Mouse (Mus musculus) midbrain, embryonic 11.5 days (tissue): ENCODE data around the gene Apol8. TPM values are rescaled to one million over a fixed set of nuclear protein-coding genes. Genes with fewer than 3 reads are reported as not detected.

ENCODE experiments used
- ATAC-seq: fragments of 200-750 bp; cut with Nextera tagmentation; 2 replicates; pipeline ENCODE4 v1.8.0; 2017; ENCODE audit warnings: moderate TSS enrichment, moderate library complexity; ENCODE audit not compliant: low FRiP score
- DNase-seq: peaks from one replicate; pipeline ENCODE4 v3.0.0; 2015; ENCODE audit warnings: low spot score; ENCODE audit errors: missing footprints
- H3K27ac ChIP-seq: fragments of 300-500 bp; sonication (generic); 2 replicates; pipeline ENCODE4 v1.5.1; 2014; ENCODE audit warnings: low read depth, low read length
- H3K27me3 ChIP-seq: fragments of 300-500 bp; sonication (generic); 2 replicates; pipeline ENCODE4 v1.6.1; 2014; ENCODE audit warnings: mild to moderate bottlenecking, low read length, moderate library complexity, mixed read lengths; ENCODE audit not compliant: control insufficient read depth, insufficient read depth
- H3K36me3 ChIP-seq: fragments of 300-500 bp; sonication (generic); 2 replicates; pipeline ENCODE4 v1.6.1; 2014; ENCODE audit warnings: mild to moderate bottlenecking, low read length, moderate library complexity, mixed read lengths; ENCODE audit not compliant: control insufficient read depth, insufficient read depth
- H3K4me1 ChIP-seq: fragments of 300-500 bp; sonication (generic); 2 replicates; pipeline ENCODE4 v1.6.1; 2014; ENCODE audit warnings: low read length; ENCODE audit not compliant: control insufficient read depth, insufficient read depth
- H3K4me2 ChIP-seq: fragments of 300-500 bp; sonication (generic); 2 replicates; pipeline ENCODE4 v1.6.1; 2014; ENCODE audit warnings: mild to moderate bottlenecking, moderate library complexity
- H3K4me3 ChIP-seq: fragments of 300-500 bp; sonication (generic); 2 replicates; pipeline ENCODE4 v1.5.1; 2014; ENCODE audit warnings: low read depth, low read length
- H3K9ac ChIP-seq: fragments of 300-500 bp; sonication (generic); 2 replicates; pipeline ENCODE4 v1.6.1; 2014; ENCODE audit warnings: low read length
- H3K9me3 ChIP-seq: fragments of 300-500 bp; sonication (generic); 2 replicates; pipeline ENCODE4 v1.6.1; 2016; ENCODE audit warnings: low read length; ENCODE audit not compliant: control insufficient read depth
- WGBS: fragments of 180-500 bp; shearing (Covaris S2); extraction: QIAGEN DNeasy Blood & Tissue Kit; methylation state at CpG from one replicate; pipeline ENCODE4 v1.1.7; 2014; 5-methylcytosine and 5-hydroxymethylcytosine counted together
- polyA plus RNA-seq: library from polyadenylated mRNA; unstranded; fragments of >200 nt; fragmentation: Nextera tagmentation; extraction: Ambion mirVana; gene quantifications from 2 replicates; pipeline ENCODE4 v1.2.1, GENCODE M21; 2014

The Apol8 gene
- 0.11 and 0.34 TPM in 2 replicates for polyA plus RNA-seq

- DNase-seq = peak; percentile 95
- Histone ChIP-seq H3K27ac (no peak within 1 kb of the TSS), H3K36me3 (peaks cover 4% of the 10 kb centered on the region; the same call in 1 of the 2 replicates), H3K9me3 (no peaks in the 10 kb centered on the region), H3K4me2 (no peak within 1 kb of the TSS), H3K4me3 (no peak within 1 kb of the TSS), H3K9ac (no peak within 1 kb of the TSS), H3K27me3 (no peaks in the 10 kb centered on the region), H3K4me1 (no peaks in the 10 kb centered on the region)
- no peak for ATAC-seq
- 8% methylated on average over 9 of the region's 9 CpGs for WGBS
Measured at GRCm38 (mm10) chr15:77756848-77757247, at the start of gene Apol8. Apol8 (minus strand) TSS chr15:77757003.

GRCm38 (mm10) chr15:77805657-77806056, 48.9 kb upstream of the Apol8 start:
- ATAC-seq (no peak), DNase-seq (no peak)
- WGBS = 86% methylated on average over 4 of the region's 4 CpGs
- H3K36me3 ChIP-seq = no peaks in the 10 kb centered on the region
- no peaks in the 10 kb centered on the region; the same call in 1 of the 2 replicates for H3K4me1 ChIP-seq
- no peak overlapping the region for H3K4me2 ChIP-seq
- no peak overlapping the region for H3K4me3 ChIP-seq
- H3K9me3 ChIP-seq = no peaks in the 10 kb centered on the region
- H3K27me3 ChIP-seq = no peaks in the 10 kb centered on the region
- no peak overlapping the region for H3K27ac ChIP-seq
- H3K9ac ChIP-seq = no peak overlapping the region

DNA sequence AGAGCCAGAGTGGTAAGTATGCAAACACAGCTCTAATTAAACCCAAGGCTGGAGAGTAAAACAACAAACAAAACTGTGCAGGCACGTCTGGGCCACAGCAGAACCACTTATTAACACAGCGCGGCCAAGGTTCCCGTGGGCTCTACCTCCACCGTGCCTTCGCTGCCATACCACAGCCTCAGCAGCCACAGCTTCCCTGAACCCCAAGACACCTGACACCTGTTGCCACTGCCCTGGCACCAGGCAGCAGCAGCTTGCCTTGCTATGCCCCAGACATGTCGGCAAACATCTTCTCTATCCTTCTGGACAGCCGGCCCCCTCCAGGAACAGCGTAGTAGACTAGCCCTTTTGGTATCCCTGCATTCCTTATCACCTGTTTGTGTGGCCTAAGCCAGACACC, 48.1 kb upstream of the Apol8 start:
- 90% methylated on average over 9 of the region's 9 CpGs for WGBS
- no peak overlapping the region for H3K4me3 ChIP-seq
- ATAC-seq (no peak), DNase-seq (no peak)
- H3K27ac ChIP-seq = no peak overlapping the region
- no peaks in the 10 kb centered on the region for H3K9me3 ChIP-seq
- H3K4me1 ChIP-seq = no peaks in the 10 kb centered on the region
- H3K36me3 ChIP-seq = no peaks in the 10 kb centered on the region
- no peaks in the 10 kb centered on the region for H3K27me3 ChIP-seq
- H3K9ac ChIP-seq = no peak overlapping the region
- H3K4me2 ChIP-seq = no peak overlapping the region

- Histone ChIP-seq H3K4me3 (no peak overlapping the region), H3K4me1 (no peaks in the 10 kb centered on the region), H3K27me3 (no peaks in the 10 kb centered on the region), H3K9ac (no peak overlapping the region), H3K27ac (no peak overlapping the region), H3K4me2 (no peak overlapping the region), H3K36me3 (no peaks in the 10 kb centered on the region), H3K9me3 (no peaks in the 10 kb centered on the region)
- DNase-seq (no peak), ATAC-seq (no peak)
- WGBS = 88% methylated on average over 6 of the region's 6 CpGs
Measured at GRCm38 (mm10) chr15:77804460-77804859, 47.7 kb upstream of the Apol8 start.

- WGBS = 77% methylated on average over 3 of the region's 3 CpGs
- Histone ChIP-seq H3K27ac (no peak overlapping the region), H3K4me3 (no peak overlapping the region)
Measured at GRCm38 (mm10) chr15:77803747-77804146, 46.9 kb upstream of the Apol8 start.

GRCm38 (mm10) chr15:77802992-77803391, 46.2 kb upstream of the Apol8 start:
- H3K27ac ChIP-seq = no peak overlapping the region
- DNase-seq = no peak
- no peak overlapping the region for H3K4me2 ChIP-seq
- no peaks in the 10 kb centered on the region for H3K9me3 ChIP-seq
- 85% methylated on average over 4 of the region's 4 CpGs for WGBS
- no peak overlapping the region for H3K9ac ChIP-seq
- no peaks in the 10 kb centered on the region for H3K27me3 ChIP-seq
- H3K36me3 ChIP-seq = no peaks in the 10 kb centered on the region
- no peak overlapping the region for H3K4me3 ChIP-seq
- ATAC-seq = no peak
- H3K4me1 ChIP-seq = no peaks in the 10 kb centered on the region

More at GRCm38 (mm10) chr15:77803747-77804146, 46.9 kb upstream of the Apol8 start:
- Histone ChIP-seq H3K4me2 (no peak overlapping the region), H3K9ac (no peak overlapping the region), H3K27me3 (no peaks in the 10 kb centered on the region), H3K36me3 (no peaks in the 10 kb centered on the region), H3K4me1 (no peaks in the 10 kb centered on the region), H3K9me3 (no peaks in the 10 kb centered on the region)
- DNase-seq (no peak), ATAC-seq (no peak)

DNA sequence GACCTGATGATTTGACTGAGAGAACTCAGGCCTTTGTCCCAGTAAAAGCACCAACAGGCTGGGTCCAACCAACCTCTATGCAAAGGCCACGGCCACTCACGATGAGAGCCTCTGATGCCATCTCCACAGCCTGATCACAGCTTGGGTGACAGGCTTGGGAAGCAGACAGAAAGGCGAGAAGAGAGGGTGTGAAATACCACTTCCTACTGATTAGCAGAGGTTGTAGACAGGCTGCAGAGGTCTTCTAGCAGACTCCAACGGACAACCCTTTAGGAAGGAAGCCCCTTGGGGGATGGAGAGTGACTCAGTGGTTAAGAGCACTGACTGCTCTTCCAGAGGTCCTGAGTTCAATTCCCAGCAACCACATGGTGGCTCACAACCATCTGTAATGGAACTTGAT, 44.4 kb upstream of the Apol8 start:
- Histone ChIP-seq H3K4me2 (no peak overlapping the region), H3K36me3 (no peaks in the 10 kb centered on the region), H3K27me3 (no peaks in the 10 kb centered on the region), H3K9me3 (no peaks in the 10 kb centered on the region), H3K4me3 (no peak overlapping the region), H3K9ac (no peak overlapping the region), H3K27ac (no peak overlapping the region), H3K4me1 (no peaks in the 10 kb centered on the region)
- DNase-seq = no peak
- 79% methylated on average over 4 of the region's 4 CpGs for WGBS
- no peak for ATAC-seq

DNA sequence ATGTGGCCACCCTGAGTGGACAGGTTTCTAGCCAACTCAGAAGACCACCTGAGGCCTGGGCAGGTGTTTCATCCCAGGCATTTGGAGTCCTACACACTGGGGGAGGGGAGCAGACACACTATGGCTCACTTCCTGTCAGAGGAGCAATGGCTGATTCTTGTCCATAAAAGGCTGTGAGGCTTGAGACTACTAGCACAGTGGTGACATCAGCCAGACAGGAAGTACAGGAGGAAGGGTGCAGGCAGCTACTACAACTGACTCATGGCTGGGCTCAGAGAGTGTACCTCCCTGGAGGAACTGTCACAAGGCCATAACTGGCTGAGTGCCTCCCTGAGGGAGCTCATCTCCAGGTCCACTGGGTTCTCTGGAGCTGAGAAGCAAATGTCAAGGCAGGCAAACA, 43.7 kb upstream of the Apol8 start:
- no peaks in the 10 kb centered on the region for H3K27me3 ChIP-seq
- no peaks in the 10 kb centered on the region for H3K9me3 ChIP-seq
- no peak overlapping the region for H3K4me3 ChIP-seq
- DNase-seq (no peak), ATAC-seq (no peak)
- H3K4me2 ChIP-seq = no peak overlapping the region
- no peak overlapping the region for H3K27ac ChIP-seq
- H3K9ac ChIP-seq = no peak overlapping the region
- H3K36me3 ChIP-seq = no peaks in the 10 kb centered on the region
- no peaks in the 10 kb centered on the region for H3K4me1 ChIP-seq

- Histone ChIP-seq H3K9ac (no peak overlapping the region), H3K27me3 (no peaks in the 10 kb centered on the region), H3K4me1 (no peaks in the 10 kb centered on the region), H3K4me3 (no peak overlapping the region), H3K27ac (no peak overlapping the region), H3K9me3 (no peaks in the 10 kb centered on the region), H3K4me2 (no peak overlapping the region), H3K36me3 (no peaks in the 10 kb centered on the region)
- no peak for ATAC-seq
- DNase-seq = no peak
- WGBS = 86% methylated on average over 8 of the region's 8 CpGs
Measured at GRCm38 (mm10) chr15:77799491-77800474, 43.0 kb upstream of the Apol8 start.
